Mouse (Mus musculus) hindbrain, embryonic 14.5 days (tissue): ENCODE measurements around the gene P3h4. TPM values are rescaled to one million over a fixed set of nuclear protein-coding genes. Genes with fewer than 3 reads are reported as not detected.
A peak's percentile ranks its signal among the peaks of the same experiment; 100 is the strongest.

ENCODE experiments used
- ATAC-seq: fragments of 200-750 bp; cut with Nextera tagmentation; 2 replicates; pipeline ENCODE4 v1.8.0; 2017; ENCODE audit warnings: moderate number of reproducible peaks, mild to moderate bottlenecking, moderate TSS enrichment, moderate library complexity; ENCODE audit not compliant: low FRiP score
- DNase-seq: peaks from one replicate; pipeline ENCODE4 v3.0.0-alpha.2; 2015; ENCODE audit warnings: low spot score
- H3K27ac ChIP-seq: fragments of 300-500 bp; sonication (generic); 2 replicates; pipeline ENCODE4 v1.5.1; 2014; ENCODE audit warnings: mild to moderate bottlenecking, moderate library complexity
- H3K27me3 ChIP-seq: fragments of 300-500 bp; sonication (generic); 2 replicates; pipeline ENCODE4 v1.6.1; 2014; ENCODE audit warnings: mild to moderate bottlenecking, low read length, mixed read lengths; ENCODE audit not compliant: control insufficient read depth, insufficient read depth
- H3K36me3 ChIP-seq: fragments of 300-500 bp; sonication (generic); replicated peaks from 2 replicates; pipeline ENCODE4 v1.6.1; 2014; ENCODE audit not compliant: control insufficient read depth, insufficient read depth
- H3K4me1 ChIP-seq: fragments of 300-500 bp; sonication (generic); replicated peaks from 2 replicates; pipeline ENCODE4 v1.6.1; 2014; ENCODE audit warnings: antibody characterized with exemption, low read length, mixed read lengths; ENCODE audit not compliant: control insufficient read depth, insufficient read depth
- H3K4me2 ChIP-seq: fragments of 300-500 bp; sonication (generic); replicated peaks from 2 replicates; pipeline ENCODE4 v1.6.1; 2014; ENCODE audit warnings: mild to moderate bottlenecking, moderate library complexity
- H3K4me3 ChIP-seq: fragments of 300-500 bp; sonication (generic); replicated peaks from 2 replicates; pipeline ENCODE4 v1.5.1; 2014; ENCODE audit warnings: mild to moderate bottlenecking, low read length
- H3K9ac ChIP-seq: fragments of 300-500 bp; sonication (generic); 2 replicates; pipeline ENCODE4 v1.6.1; 2014
- H3K9me3 ChIP-seq: fragments of 300-500 bp; sonication (generic); 2 replicates; pipeline ENCODE4 v1.6.1; 2016; ENCODE audit warnings: low read length; ENCODE audit not compliant: control insufficient read depth
- WGBS: fragments of 180-500 bp; shearing (Covaris S2); extraction: QIAGEN DNeasy Blood & Tissue Kit; methylation state at CpG from one replicate; pipeline ENCODE4 v1.1.7; 2014; 5-methylcytosine and 5-hydroxymethylcytosine counted together
- polyA plus RNA-seq: library from polyadenylated mRNA; unstranded; fragments of >200 nt; fragmentation: Nextera tagmentation; extraction: Ambion mirVana; gene quantifications from 2 replicates; pipeline ENCODE4 v1.2.1, GENCODE M21; 2014

Gene P3h4
- polyA plus RNA-seq, 1 experiment from 2014 or later, result 20.4 TPM

DNA sequence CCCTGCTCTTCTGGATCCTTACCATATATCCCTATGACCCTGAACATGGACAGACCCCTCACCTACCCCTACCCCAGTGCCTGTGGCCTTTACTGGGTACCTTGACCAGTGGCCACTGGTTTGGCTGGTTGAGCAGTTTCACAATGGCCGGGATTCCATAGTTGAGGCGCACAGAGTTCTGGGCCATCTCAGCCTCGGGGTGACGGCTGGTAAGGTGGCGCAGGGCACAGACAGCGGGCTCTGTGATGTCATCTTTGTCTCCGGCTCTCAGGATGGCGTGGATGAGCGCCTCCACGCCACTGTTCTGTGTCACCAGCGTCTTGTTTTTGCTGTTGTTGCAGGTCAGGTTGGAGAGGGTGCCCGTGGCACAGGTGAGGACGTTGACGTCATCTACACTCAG lies 36.6 kb downstream of the P3h4 start:
- ATAC-seq, result no peak
- Histone ChIP-seq H3K9ac (no peak overlapping the region), H3K36me3 (peaks cover 96% of the 10 kb centered on the region), H3K27ac (no peak overlapping the region), H3K4me3 (no peak overlapping the region), H3K4me1 (no peaks in the 10 kb centered on the region), H3K9me3 (no peaks in the 10 kb centered on the region), H3K27me3 (no peaks in the 10 kb centered on the region), H3K4me2 (no peak overlapping the region)
- 94% methylated on average over 14 of the region's 14 CpGs for WGBS
- DNase-seq, result no peak

GRCm38 (mm10) chr11:100376746-100377389 lies 37.8 kb downstream of the P3h4 start:
- Histone ChIP-seq H3K9me3 (no peaks in the 10 kb centered on the region), H3K4me3 (no peak overlapping the region), H3K27me3 (no peaks in the 10 kb centered on the region), H3K4me2 (no peak overlapping the region), H3K9ac (no peak overlapping the region), H3K4me1 (no peaks in the 10 kb centered on the region), H3K36me3 (peaks cover 96% of the 10 kb centered on the region), H3K27ac (no peak overlapping the region)
- 89% methylated on average over 21 of the region's 21 CpGs for WGBS
- ATAC-seq (no peak), DNase-seq (no peak)

- H3K4me2 ChIP-seq, result no peak overlapping the region
- DNase-seq (no peak), ATAC-seq (no peak)
- WGBS, result 62% methylated on average over 4 of the region's 4 CpGs
- H3K4me3 ChIP-seq, result no peak overlapping the region
- H3K9me3 ChIP-seq, result no peaks in the 10 kb centered on the region
- peaks cover 96% of the 10 kb centered on the region for H3K36me3 ChIP-seq
- no peak overlapping the region for H3K9ac ChIP-seq
- no peaks in the 10 kb centered on the region for H3K4me1 ChIP-seq
- H3K27ac ChIP-seq, result no peak overlapping the region
- no peaks in the 10 kb centered on the region for H3K27me3 ChIP-seq
Measured at GRCm38 (mm10) chr11:100376005-100376404, 38.6 kb downstream of the P3h4 start.

- no peaks in the 10 kb centered on the region for H3K9me3 ChIP-seq
- no peak for ATAC-seq
- DNase-seq, result no peak
- H3K9ac ChIP-seq, result no peak overlapping the region
- 93% methylated on average over 9 of the region's 9 CpGs for WGBS
- peaks cover 96% of the 10 kb centered on the region for H3K36me3 ChIP-seq
- no peak overlapping the region for H3K27ac ChIP-seq
- no peak overlapping the region for H3K4me3 ChIP-seq
- H3K4me1 ChIP-seq, result no peaks in the 10 kb centered on the region
- no peak overlapping the region for H3K4me2 ChIP-seq
- H3K27me3 ChIP-seq, result no peaks in the 10 kb centered on the region
Measured at GRCm38 (mm10) chr11:100375127-100375526, 39.5 kb downstream of the P3h4 start.

- Histone ChIP-seq H3K4me3 (no peak overlapping the region), H3K27me3 (no peaks in the 10 kb centered on the region), H3K4me2 (no peak overlapping the region), H3K9me3 (no peaks in the 10 kb centered on the region), H3K4me1 (no peaks in the 10 kb centered on the region), H3K9ac (no peak overlapping the region), H3K27ac (no peak overlapping the region), H3K36me3 (peaks cover 70% of the 10 kb centered on the region)
- WGBS, result 65% methylated on average over 7 of the region's 8 CpGs
- peak; percentile 53; the same call in 1 of the 2 replicates for ATAC-seq
- DNase-seq, result no peak
Measured at GRCm38 (mm10) chr11:100371981-100372558, 42.6 kb downstream of the P3h4 start.

- Histone ChIP-seq H3K4me1 (no peaks in the 10 kb centered on the region), H3K9me3 (no peaks in the 10 kb centered on the region), H3K9ac (no peak overlapping the region), H3K27ac (no peak overlapping the region), H3K4me2 (no peak overlapping the region), H3K36me3 (peaks cover 47% of the 10 kb centered on the region), H3K27me3 (no peaks in the 10 kb centered on the region), H3K4me3 (no peak overlapping the region)
- no peak for DNase-seq
- 83% methylated on average over 8 of the region's 8 CpGs for WGBS
- no peak for ATAC-seq
Measured at GRCm38 (mm10) chr11:100369822-100370221, 44.8 kb downstream of the P3h4 start.

GRCm38 (mm10) chr11:100369145-100369544 lies 45.5 kb downstream of the P3h4 start:
- ATAC-seq, result no peak

GRCm38 (mm10) chr11:100362979-100363562 lies 51.6 kb downstream of the P3h4 start:
- H3K9ac ChIP-seq, result no peak overlapping the region
- ATAC-seq, result peak; percentile 41; the same call in 1 of the 2 replicates
- no peaks in the 10 kb centered on the region for H3K9me3 ChIP-seq
- H3K4me2 ChIP-seq, result no peak overlapping the region
- peak; percentile 64 for DNase-seq
- 20% methylated on average over 12 of the region's 12 CpGs for WGBS
- no peak overlapping the region for H3K4me3 ChIP-seq
- H3K27me3 ChIP-seq, result peaks cover 3% of the 10 kb centered on the region; the same call in 1 of the 2 replicates
- H3K36me3 ChIP-seq, result no peaks in the 10 kb centered on the region
- no peaks in the 10 kb centered on the region for H3K4me1 ChIP-seq
- H3K27ac ChIP-seq, result no peak overlapping the region

More at GRCm38 (mm10) chr11:100369145-100369544, 45.5 kb downstream of the P3h4 start:
- 76% methylated on average over 7 of the region's 7 CpGs for WGBS
- Histone ChIP-seq H3K27me3 (no peaks in the 10 kb centered on the region), H3K27ac (no peak overlapping the region), H3K4me1 (no peaks in the 10 kb centered on the region), H3K4me2 (no peak overlapping the region), H3K36me3 (peaks cover 43% of the 10 kb centered on the region), H3K4me3 (no peak overlapping the region), H3K9ac (no peak overlapping the region), H3K9me3 (no peaks in the 10 kb centered on the region)
- DNase-seq, result no peak

GRCm38 (mm10) chr11:100362209-100362978 lies 52.2 kb downstream of the P3h4 start:
- Histone ChIP-seq H3K27me3 (peaks cover 3% of the 10 kb centered on the region; the same call in 1 of the 2 replicates), H3K4me2 (no peak overlapping the region), H3K4me1 (no peaks in the 10 kb centered on the region), H3K9ac (no peak overlapping the region), H3K9me3 (no peaks in the 10 kb centered on the region), H3K36me3 (no peaks in the 10 kb centered on the region), H3K27ac (no peak overlapping the region), H3K4me3 (no peak overlapping the region)
- DNase-seq (peak; percentile 90), ATAC-seq (peak; percentile 75; the same call in 1 of the 2 replicates)
- WGBS, result 11% methylated on average over 8 of the region's 8 CpGs
